Mouse (Mus musculus) cerebellum, adult 8-10 months (tissue): ENCODE data around the gene Ap3b1.

Experiments
- DNase-seq: peaks from one replicate; pipeline ENCODE4 v3.0.0; 2022

Gene Ap3b1

GRCm38 (mm10) chr13:94375526-94376390 lies 17.0 kb downstream of the Ap3b1 start:
- peak; percentile 96 for DNase-seq

GRCm38 (mm10) chr13:94379006-94379405 lies 20.2 kb downstream of the Ap3b1 start:
- DNase-seq: no peak

- no peak for DNase-seq
These were observed 22.7 kb downstream of the Ap3b1 start for GRCm38 (mm10) chr13:94381427-94381826.

- DNase-seq: no peak
These were observed 23.3 kb downstream of the Ap3b1 start for GRCm38 (mm10) chr13:94381829-94382675.

- DNase-seq: no peak
These were observed 26.3 kb downstream of the Ap3b1 start for GRCm38 (mm10) chr13:94384931-94385570.

GRCm38 (mm10) chr13:94388566-94388965 lies 29.8 kb downstream of the Ap3b1 start:
- no peak for DNase-seq

- DNase-seq: no peak
These were observed 30.8 kb downstream of the Ap3b1 start for GRCm38 (mm10) chr13:94389541-94389940.

- no peak for DNase-seq
These were observed 33.5 kb downstream of the Ap3b1 start for GRCm38 (mm10) chr13:94392282-94392681.

- no peak for DNase-seq
These were observed 35.7 kb downstream of the Ap3b1 start for GRCm38 (mm10) chr13:94394486-94394885.

GRCm38 (mm10) chr13:94395763-94396162 lies 37.0 kb downstream of the Ap3b1 start:
- peak; percentile 25 for DNase-seq

GRCm38 (mm10) chr13:94396392-94396920 lies 37.7 kb downstream of the Ap3b1 start:
- DNase-seq: peak; percentile 29

- DNase-seq: no peak
These were observed 40.0 kb downstream of the Ap3b1 start for GRCm38 (mm10) chr13:94398568-94399374.

GRCm38 (mm10) chr13:94400465-94400864 lies 41.7 kb downstream of the Ap3b1 start:
- DNase-seq: no peak

- no peak for DNase-seq
These were observed 64.8 kb downstream of the Ap3b1 start for GRCm38 (mm10) chr13:94423600-94423999.

- DNase-seq: no peak
These were observed 70.8 kb downstream of the Ap3b1 start for GRCm38 (mm10) chr13:94429567-94429966.

GRCm38 (mm10) chr13:94439386-94439785 lies 80.6 kb downstream of the Ap3b1 start:
- no peak for DNase-seq

GRCm38 (mm10) chr13:94441199-94441598 lies 82.4 kb downstream of the Ap3b1 start:
- no peak for DNase-seq

- no peak for DNase-seq
These were observed 84.7 kb downstream of the Ap3b1 start for GRCm38 (mm10) chr13:94443411-94443810.

GRCm38 (mm10) chr13:94445103-94445502 lies 86.3 kb downstream of the Ap3b1 start:
- no peak for DNase-seq

- no peak for DNase-seq
These were observed 88.2 kb downstream of the Ap3b1 start for GRCm38 (mm10) chr13:94447003-94447402.

- DNase-seq: no peak
These were observed 90.8 kb downstream of the Ap3b1 start for GRCm38 (mm10) chr13:94449593-94449992.

GRCm38 (mm10) chr13:94451229-94451628 lies 92.5 kb downstream of the Ap3b1 start:
- DNase-seq: no peak
